Mouse (Mus musculus) spleen, adult 2 months (tissue): ENCODE measurements at regions not wholly inside any gene's neighbourhood (a gene's known extent, or its start where the extent isn't known, plus 50 kb on each side); places are given as distances from the start of the nearest gene placed in this dataset.
"Not testable (repeated sequence)": the region's sequence is repeated elsewhere in the genome, so short reads cannot be mapped to it uniquely, and the experiment has no call there.

Experiments
- DNase-seq, 2 experiments: peaks; one replicate each; pipeline versions ENCODE4 v3.0.0 to v3.0.0-alpha.2; 2012 to 2021; ENCODE audit warnings: low spot score in 2 of 2, low read depth in 1 of 2
- H3K27ac ChIP-seq: fragments of 200-500 bp; 2 replicates; pipeline ENCODE4 v1.5.1; 2012; ENCODE audit warnings: low read length, inconsistent platforms; ENCODE audit not compliant: insufficient read depth
- H3K27me3 ChIP-seq: fragments of 200-500 bp; 2 replicates; pipeline ENCODE4 v1.6.1; 2012; ENCODE audit warnings: mild to moderate bottlenecking, moderate library complexity, low read length, inconsistent platforms; ENCODE audit not compliant: control insufficient read depth, insufficient read depth
- H3K36me3 ChIP-seq: fragments of 200-500 bp; 2 replicates; pipeline ENCODE4 v1.6.1; 2012; ENCODE audit warnings: mild to moderate bottlenecking, low read length, inconsistent platforms; ENCODE audit not compliant: control insufficient read depth, insufficient read depth
- H3K4me1 ChIP-seq: fragments of 200-500 bp; 2 replicates; pipeline ENCODE4 v1.6.1; 2011; ENCODE audit warnings: inconsistent platforms; ENCODE audit not compliant: control insufficient read depth, insufficient read depth, insufficient read length
- H3K4me3 ChIP-seq: fragments of 200-500 bp; 2 replicates; pipeline ENCODE4 v1.5.1; 2011; ENCODE audit warnings: mild to moderate bottlenecking, inconsistent platforms; ENCODE audit not compliant: insufficient read depth, insufficient read length; ENCODE audit errors: extremely low read depth
- CTCF ChIP-seq: fragments of 200-500 bp; IDR thresholded peaks from 2 replicates; pipeline ENCODE4 v1.5.1; 2011; ENCODE audit warnings: mild to moderate bottlenecking, inconsistent platforms; ENCODE audit not compliant: insufficient read depth, insufficient read length, insufficient replicate concordance; ENCODE audit errors: extremely low read depth
- POLR2A ChIP-seq: fragments of 200-500 bp; IDR thresholded peaks from 2 replicates; pipeline ENCODE4 v1.6.1; 2011; ENCODE audit warnings: low read depth, low read length, inconsistent platforms
- WGBS: fragments of 180-500 bp; shearing (Covaris S2); methylation state at CpG from one replicate; pipeline ENCODE4 v1.1.7; 2018; 5-methylcytosine and 5-hydroxymethylcytosine counted together

- 73% methylated on average over 3 of the region's 3 CpGs for WGBS
- no peaks in the 10 kb centered on the region for H3K27me3 ChIP-seq
- TF ChIP-seq POLR2A (no peak), CTCF (no peak)
- H3K27ac ChIP-seq, result no peak overlapping the region
- no peaks in the 10 kb centered on the region for H3K4me1 ChIP-seq
- no peak overlapping the region for H3K4me3 ChIP-seq
- no peaks in the 10 kb centered on the region for H3K36me3 ChIP-seq
- no peak for DNase-seq
Observed at GRCm38 (mm10) chr7:138719115-138719514, 126.8 kb upstream of the Ppp2r2d start.

- no peak for DNase-seq
Observed at GRCm38 (mm10) chr7:138714731-138715130, 131.1 kb upstream of the Ppp2r2d start.

GRCm38 (mm10) chr7:138708373-138708772, 137.5 kb upstream of the Ppp2r2d start:
- no peaks in the 10 kb centered on the region for H3K36me3 ChIP-seq
- no peak overlapping the region for H3K4me3 ChIP-seq
- 82% methylated on average over 6 of the region's 6 CpGs for WGBS
- H3K27ac ChIP-seq, result no peak overlapping the region
- H3K4me1 ChIP-seq, result no peaks in the 10 kb centered on the region
- no peaks in the 10 kb centered on the region for H3K27me3 ChIP-seq
- no peak for TF ChIP-seq POLR2A
- no peak for TF ChIP-seq CTCF
- no peak for DNase-seq

More at GRCm38 (mm10) chr7:138714731-138715130, 131.1 kb upstream of the Ppp2r2d start:
- Histone ChIP-seq H3K4me1 (no peaks in the 10 kb centered on the region), H3K27ac (no peak overlapping the region), H3K4me3 (no peak overlapping the region), H3K27me3 (no peaks in the 10 kb centered on the region), H3K36me3 (no peaks in the 10 kb centered on the region)
- TF ChIP-seq POLR2A (no peak), CTCF (no peak)
- WGBS, result 90% methylated on average over 1 of the region's 1 CpGs

GRCm38 (mm10) chr7:138699599-138699998, 146.3 kb upstream of the Ppp2r2d start:
- not testable (repeated sequence) for H3K27ac ChIP-seq, DNase-seq, H3K4me1 ChIP-seq, H3K4me3 ChIP-seq, H3K27me3 ChIP-seq, H3K36me3 ChIP-seq
- 47% methylated on average over 1 of the region's 1 CpGs for WGBS

GRCm38 (mm10) chr7:138682161-138682560, 163.7 kb upstream of the Ppp2r2d start:
- H3K27ac ChIP-seq, result no peak overlapping the region
- H3K4me3 ChIP-seq, result no peak overlapping the region
- no peaks in the 10 kb centered on the region for H3K27me3 ChIP-seq
- 79% methylated on average over 7 of the region's 7 CpGs for WGBS
- H3K4me1 ChIP-seq, result no peaks in the 10 kb centered on the region
- no peak for DNase-seq
- TF ChIP-seq CTCF (no peak), POLR2A (no peak)
- no peaks in the 10 kb centered on the region for H3K36me3 ChIP-seq

GRCm38 (mm10) chr7:138680530-138680929, 165.3 kb upstream of the Ppp2r2d start:
- no peak for TF ChIP-seq CTCF
- no peak for TF ChIP-seq POLR2A
- 74% methylated on average over 5 of the region's 5 CpGs for WGBS
- H3K36me3 ChIP-seq, result no peaks in the 10 kb centered on the region
- no peak for DNase-seq
- H3K4me1 ChIP-seq, result no peaks in the 10 kb centered on the region
- no peak overlapping the region for H3K27ac ChIP-seq
- H3K27me3 ChIP-seq, result no peaks in the 10 kb centered on the region
- no peak overlapping the region for H3K4me3 ChIP-seq

- TF ChIP-seq CTCF (no peak), POLR2A (no peak)
Observed at GRCm38 (mm10) chr7:138679575-138679974, 166.3 kb upstream of the Ppp2r2d start.

GRCm38 (mm10) chr7:138672959-138673358, 172.9 kb upstream of the Ppp2r2d start:
- no peak overlapping the region for H3K4me3 ChIP-seq
- 59% methylated on average over 1 of the region's 1 CpGs for WGBS
- H3K27me3 ChIP-seq, result no peaks in the 10 kb centered on the region
- DNase-seq, result no peak
- no peak overlapping the region for H3K27ac ChIP-seq
- H3K4me1 ChIP-seq, result no peaks in the 10 kb centered on the region
- H3K36me3 ChIP-seq, result no peaks in the 10 kb centered on the region
- TF ChIP-seq CTCF (no peak), POLR2A (no peak)

More at GRCm38 (mm10) chr7:138679575-138679974, 166.3 kb upstream of the Ppp2r2d start:
- no peaks in the 10 kb centered on the region for H3K27me3 ChIP-seq
- H3K36me3 ChIP-seq, result no peaks in the 10 kb centered on the region
- H3K4me1 ChIP-seq, result no peaks in the 10 kb centered on the region
- DNase-seq, result no peak
- WGBS, result 90% methylated on average over 2 of the region's 2 CpGs
- no peak overlapping the region for H3K27ac ChIP-seq
- H3K4me3 ChIP-seq, result no peak overlapping the region
